Comparison of ENCODE assay signal across 23 mouse cellular contexts in the genomic region with DNA sequence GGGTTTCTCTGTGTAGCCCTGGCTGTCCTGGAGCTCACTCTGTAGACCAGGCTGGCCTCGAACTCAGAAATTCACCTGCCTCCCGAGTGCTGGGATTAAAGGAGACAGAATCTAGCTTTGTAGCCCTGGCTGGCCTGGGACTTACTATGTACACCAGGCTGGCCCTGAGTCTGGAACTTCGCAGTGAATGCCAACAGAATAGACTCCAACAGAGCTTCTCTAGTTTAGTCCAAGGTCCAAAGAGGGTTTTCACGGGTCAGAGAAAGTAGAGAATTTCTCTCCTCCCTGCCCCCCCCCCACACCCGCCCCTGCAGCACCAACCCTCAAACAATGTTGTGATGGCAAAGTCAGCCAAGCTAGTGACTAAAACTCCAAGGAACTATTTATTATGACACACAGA. TPM values are rescaled to one million over a fixed set of nuclear protein-coding genes. Genes with fewer than 3 reads are reported as not detected.
DNase-seq lines count a peak whose midpoint lies in the region; ATAC-seq and TF ChIP-seq lines count a peak whose summit lies in the region.
"Had no signal": no experiment of that assay in that cellular context is flagged by ENCODE, and none has a peak within 500 bp of the region (broad histone marks: within the 10 kb centered on the region; RNA-seq: fewer than 3 reads in every experiment).

No protein-coding gene starts in this region.

- ATAC-seq in liver, embryonic 12.5 days = no peak
- ATAC-seq: CD4-positive, CD25-positive, alpha-beta regulatory T cell, adult 4 months; forebrain, embryonic 13.5 days; forebrain, embryonic 16.5 days had no signal

- H3K4me3 ChIP-seq in liver, adult 2 months (ENCODE audit: insufficient read depth, low read depth, low read length) = no peak overlapping the region
- no peak overlapping the region for H3K4me3 ChIP-seq in liver, embryonic 12.5 days
- H3K4me3 ChIP-seq: forebrain, embryonic 10.5 days; forebrain, embryonic 13.5 days; heart, adult 2 months; heart, embryonic 10.5 days; heart, embryonic 13.5 days had no signal

- H3K79me2 ChIP-seq in liver, adult 2 months (ENCODE audit: control insufficient read depth, insufficient read depth, low read length) = no peaks in the 10 kb centered on the region

- no peaks in the 10 kb centered on the region for H3K27me3 ChIP-seq in liver, adult 2 months (ENCODE audit: control insufficient read depth, insufficient read depth, low read length)
- 0 out of 2 replicates have a peak, but pooled peaks cover 12% of the 10 kb centered on the region for H3K27me3 ChIP-seq in liver, embryonic 12.5 days (replicated peaks)
- H3K27me3 ChIP-seq: forebrain, embryonic 13.5 days; heart, embryonic 13.5 days had no signal

- no peaks in the 10 kb centered on the region for H3K9me3 ChIP-seq in liver, embryonic 12.5 days (replicated peaks)
- H3K9me3 ChIP-seq: forebrain, embryonic 10.5 days; forebrain, embryonic 13.5 days; heart, embryonic 10.5 days; heart, embryonic 13.5 days had no signal

- no peak for TF ChIP-seq CTCF in liver, adult 2 months (IDR thresholded peaks at IDR 0.05; ENCODE audit: low read depth, low read length)

- H3K9ac ChIP-seq in liver, adult 2 months (ENCODE audit: low read depth, low read length) = no peak overlapping the region
- H3K9ac ChIP-seq in liver, embryonic 12.5 days = no peak overlapping the region
- H3K9ac ChIP-seq: forebrain, embryonic 13.5 days; heart, embryonic 13.5 days; hindbrain, embryonic 14.5 days had no signal

- TF ChIP-seq POLR2A in liver, adult 2 months (IDR thresholded peaks at IDR 0.05; ENCODE audit: extremely low read depth, insufficient read depth, low read length) = no peak

- no peak overlapping the region for H3K4me2 ChIP-seq in liver, embryonic 12.5 days
- H3K4me2 ChIP-seq: forebrain, embryonic 13.5 days; heart, embryonic 13.5 days; hindbrain, embryonic 14.5 days had no signal

- no peaks in the 10 kb centered on the region for H3K4me1 ChIP-seq in liver, adult 2 months (ENCODE audit: control insufficient read depth, insufficient read depth, low read length)
- H3K4me1 ChIP-seq in liver, embryonic 12.5 days = peaks cover 16% of the 10 kb centered on the region
- H3K4me1 ChIP-seq: forebrain, embryonic 13.5 days had no signal

- DNase-seq in kidney, adult 8-10 months = peak; percentile 62 to 76
- no peak for DNase-seq in kidney, postnatal 4 days
- DNase-seq in liver, adult 2 months (ENCODE audit: extremely low read depth, low read depth, low spot score) = peak; percentile 60
- peak; percentile 49 to 80 for DNase-seq in kidney, postnatal 25 days
- no peak for DNase-seq in adrenal gland, adult 8-10 months
- DNase-seq: adrenal gland, postnatal 10 days; adrenal gland, postnatal 36 days; cerebellum, adult 18-20 months; cerebellum, adult 9-10 months; cerebellum, postnatal 14 days; gastrocnemius, postnatal 10 days; gastrocnemius, postnatal 36 days; heart, adult 2 months; heart, postnatal 14 days; heart, postnatal 4 days had no signal

- 49% methylated on average over 5 of the region's 5 CpGs for WGBS in liver, adult 2 months
- WGBS in liver, embryonic 12.5 days (ENCODE audit: insufficient replicate concordance) = 67% methylated on average over 5 of the region's 5 CpGs

- H3K27ac ChIP-seq in liver, adult 2 months (replicated peaks; ENCODE audit: insufficient read depth, low read depth, low read length) = no peak overlapping the region
- H3K27ac ChIP-seq in liver, embryonic 12.5 days = no peak overlapping the region
- H3K27ac ChIP-seq: forebrain, embryonic 10.5 days; forebrain, embryonic 13.5 days; heart, adult 2 months; heart, embryonic 10.5 days; heart, embryonic 13.5 days; hindbrain, embryonic 14.5 days had no signal

- H3K36me3 ChIP-seq in liver, adult 2 months (ENCODE audit: control insufficient read depth, insufficient read depth, low read length) = no peaks in the 10 kb centered on the region
- H3K36me3 ChIP-seq in liver, embryonic 12.5 days = no peaks in the 10 kb centered on the region
- H3K36me3 ChIP-seq: forebrain, embryonic 10.5 days; heart, embryonic 10.5 days; heart, embryonic 13.5 days had no signal

RNA-seq across cellular contexts. Expression of a gene that starts 58.1 kb away (rescaled TPM):
- 30.0 and 30.9 TPM in 2 replicates for total RNA-seq in liver, adult 2 months (2014; rRNA removed)
- polyA plus RNA-seq in liver, adult 2 months (2012; rRNA removed) = 3.7 and 4.2 TPM in 2 replicates
- polyA plus RNA-seq in liver, embryonic 12.5 days (2016; fragmentation: Nextera tagmentation; extraction: Ambion mirVana) = 11.4 and 12.1 TPM in 2 replicates
- total RNA-seq in adrenal gland, adult 8-10 months (2022) = 10 to 100 TPM; 25.7 to 38.0 (median 33.1) TPM

Comparison
In these comparisons a context has a peak if more than half of its experiments do, and no peak if none do; other contexts are left out.
1. DNase-seq: peak in kidney, adult 8-10 months (2 of 2), liver, adult 2 months (single experiment) and kidney, postnatal 25 days (2 of 2); none in kidney, postnatal 4 days (0 of 2) and adrenal gland, adult 8-10 months (single experiment).